Mouse (Mus musculus) E14TG2a.4 (cell line): ENCODE measurements around the gene Wfs1.

Experiments
- CTCF ChIP-seq: conservative IDR thresholded peaks from 2 replicates; pipeline ENCODE4 v1.5.1; 2014; ENCODE audit warnings: low read length
- NANOG ChIP-seq: IDR thresholded peaks from 2 replicates; pipeline ENCODE4 v1.6.1; 2014; ENCODE audit warnings: borderline replicate concordance, low read length, mixed read lengths
- POU5F1 ChIP-seq: IDR thresholded peaks from 2 replicates; pipeline ENCODE4 v1.6.1; 2014; ENCODE audit warnings: low read length, borderline replicate concordance

DNA sequence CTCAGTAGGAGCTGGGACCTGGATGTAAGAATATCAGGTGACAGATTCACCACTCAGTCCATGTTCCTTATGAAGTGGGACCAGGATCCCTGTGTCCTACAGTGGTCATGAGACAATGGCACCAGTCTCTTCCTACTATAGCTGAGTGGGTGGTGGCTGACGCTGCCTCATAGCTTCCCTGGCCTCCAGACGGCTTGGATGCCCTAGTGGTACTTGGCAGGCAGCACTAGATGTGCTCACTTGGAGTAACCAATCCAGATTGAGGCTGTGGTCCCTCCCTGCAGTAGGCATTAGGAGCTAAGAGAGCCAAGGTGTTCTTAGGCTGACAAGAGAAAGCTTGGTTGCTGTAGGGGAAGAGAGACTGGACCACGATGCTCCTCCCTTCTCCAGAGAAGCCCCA, 59.6 kb downstream of the Wfs1 start:
- TF ChIP-seq CTCF (no peak), POU5F1 (no peak), NANOG (no peak)
